Mouse (Mus musculus): ENCODE results near the gene Olfr676.
"Not testable (repeated sequence)": the region's sequence is repeated elsewhere in the genome, so short reads cannot be mapped to it uniquely, and the experiment has no call there.

Gene Olfr676

GRCm38 (mm10) chr7:105032398-105032797 lies at the start of gene Olfr676:
Gene Olfr676 (plus strand): TSS chr7:105032698.
- no peak for DNase-seq (ENCODE audit: low read depth, low spot score)

- DNase-seq (ENCODE audit: low read depth, low spot score): no peak
Observed at GRCm38 (mm10) chr7:105001929-105002328, 30.6 kb upstream of the Olfr676 start, which contains the start of gene Olfr672. Gene Olfr672 (minus strand): TSS chr7:105002029.

- no peak for DNase-seq (ENCODE audit: low read depth, low spot score)
Observed at GRCm38 (mm10) chr7:105022530-105022929, 10.0 kb upstream of the Olfr676 start.

GRCm38 (mm10) chr7:105028360-105028759 lies 4.1 kb upstream of the Olfr676 start, which contains the start of gene Olfr675:
Gene Olfr675 (minus strand): TSS chr7:105028460.
- DNase-seq (ENCODE audit: low read depth, low spot score): no peak

- not testable (repeated sequence) for DNase-seq (ENCODE audit: low read depth, low spot score)
Observed at GRCm38 (mm10) chr7:105033836-105034235, 1.3 kb downstream of the Olfr676 start.

- no peak for DNase-seq (ENCODE audit: low read depth, low spot score)
Observed at GRCm38 (mm10) chr7:105058951-105059350, 26.5 kb downstream of the Olfr676 start.

- DNase-seq (ENCODE audit: low read depth, low spot score): no peak
Observed at GRCm38 (mm10) chr7:105064175-105064574, 31.7 kb downstream of the Olfr676 start, which contains the start of gene Olfr678. Gene Olfr678 (plus strand): TSS chr7:105064475.

GRCm38 (mm10) chr7:105080905-105081304 lies 48.4 kb downstream of the Olfr676 start, which contains the start of gene Olfr679:
Gene Olfr679 (plus strand): TSS chr7:105081205.
- no peak for DNase-seq (ENCODE audit: low read depth, low spot score)

Measured in CD4-positive, CD25-positive, alpha-beta regulatory T cell, adult 2 months (primary cell).